Mouse (Mus musculus) heart, embryonic 10.5 days (tissue): ENCODE results near the gene Cyp2j5. TPM values are rescaled to one million over a fixed set of nuclear protein-coding genes. Genes with fewer than 3 reads are reported as not detected.
A peak's percentile ranks its signal among the peaks of the same experiment; 100 is the strongest.

Source experiments
- DNase-seq: peaks from one replicate; pipeline ENCODE4 v3.0.0-alpha.2; 2017; ENCODE audit warnings: low spot score
- H3K27ac ChIP-seq: fragments of 300-500 bp; sonication (generic); 2 replicates; pipeline ENCODE4 v1.5.1; 2016; ENCODE audit warnings: mild to moderate bottlenecking
- H3K27me3 ChIP-seq: fragments of 300-500 bp; sonication (generic); 2 replicates; pipeline ENCODE4 v1.6.1; 2016; ENCODE audit warnings: mild to moderate bottlenecking; ENCODE audit not compliant: poor library complexity, insufficient read depth, severe bottlenecking
- H3K36me3 ChIP-seq: fragments of 300-500 bp; sonication (generic); 2 replicates; pipeline ENCODE4 v1.6.1; 2016; ENCODE audit warnings: mild to moderate bottlenecking, moderate library complexity
- H3K4me1 ChIP-seq: fragments of 300-500 bp; sonication (generic); 2 replicates; pipeline ENCODE4 v1.6.1; 2016; ENCODE audit warnings: mild to moderate bottlenecking
- H3K4me3 ChIP-seq: fragments of 300-500 bp; sonication (generic); 2 replicates; pipeline ENCODE4 v1.5.1; 2016; ENCODE audit warnings: mild to moderate bottlenecking, moderate library complexity
- H3K9me3 ChIP-seq: fragments of 300-500 bp; sonication (generic); 2 replicates; pipeline ENCODE4 v1.6.1; 2016; ENCODE audit warnings: mild to moderate bottlenecking, moderate library complexity
- WGBS: fragments of 180-500 bp; shearing (Covaris S2); methylation state at CpG from one replicate; pipeline ENCODE4 v1.1.7; 2016; 5-methylcytosine and 5-hydroxymethylcytosine counted together
- polyA plus RNA-seq: library from polyadenylated mRNA; unstranded; fragments of >200 nt; fragmentation: Nextera tagmentation; extraction: Ambion mirVana; gene quantifications from 2 replicates; pipeline ENCODE4 v1.2.1, GENCODE M21; 2016

Cyp2j5 gene
- not detected in 2 replicates for polyA plus RNA-seq

DNA sequence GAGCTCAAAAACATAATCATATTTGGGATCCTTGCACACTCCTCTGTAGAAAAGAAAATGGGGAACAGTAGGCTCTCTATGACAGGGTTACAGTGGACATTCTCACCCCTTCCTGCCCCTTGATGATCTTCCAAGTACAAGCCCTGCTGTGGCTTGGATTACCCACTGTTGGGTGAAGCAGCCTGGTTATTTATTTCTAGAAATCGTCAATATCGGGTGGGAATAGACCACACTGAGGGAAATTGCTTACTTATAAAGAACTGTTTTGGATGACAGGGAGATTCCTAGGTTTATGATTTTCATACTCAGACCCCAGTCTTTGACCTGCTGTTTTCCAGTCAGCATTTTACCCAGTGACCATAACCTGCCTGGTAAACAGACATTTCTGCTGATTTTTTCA, at the start of gene Cyp2j5:
Gene Cyp2j5, minus strand, starts transcription at position 164 of the 400 bp plus-strand sequence.
- H3K27me3 ChIP-seq = no peaks in the 10 kb centered on the region
- WGBS = 84% methylated on average over 2 of the region's 2 CpGs
- H3K4me3 ChIP-seq = no peak within 1 kb of the TSS

DNA sequence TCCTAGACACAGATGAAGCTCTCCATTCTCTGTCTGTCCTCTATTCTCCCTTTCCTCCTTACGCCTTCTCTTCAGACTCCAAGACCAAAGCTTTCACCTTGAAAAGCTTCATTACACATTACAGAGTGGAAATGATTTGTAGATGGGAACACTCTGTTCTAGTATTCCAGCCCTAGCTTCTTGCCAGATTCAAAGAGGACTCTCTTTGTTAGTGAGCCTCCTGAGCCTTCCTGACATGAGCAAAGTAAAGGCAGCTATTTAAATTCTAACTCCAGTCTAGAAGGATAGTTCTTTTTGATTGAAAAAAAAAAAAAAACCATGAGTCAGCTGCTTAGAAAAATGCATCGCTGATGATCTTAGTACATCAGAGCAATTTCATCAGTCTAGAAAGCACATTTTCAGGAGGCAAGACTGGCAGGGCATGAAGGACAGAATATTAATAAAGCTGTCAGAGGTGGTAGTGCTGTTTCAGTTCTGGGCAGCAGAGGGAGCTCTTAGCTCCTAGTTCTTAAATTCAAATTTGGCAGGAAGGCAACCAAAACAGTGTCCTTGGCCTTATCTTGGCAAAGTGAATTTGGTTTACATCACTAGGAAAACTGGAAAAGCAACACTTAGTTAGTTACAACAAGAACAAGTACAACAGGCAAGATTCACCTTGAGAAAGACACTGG, 41.5 kb upstream of the Cyp2j5 start:
- no peak for DNase-seq
- Histone ChIP-seq H3K27me3 (no peaks in the 10 kb centered on the region), H3K9me3 (no peaks in the 10 kb centered on the region), H3K27ac (no peak overlapping the region), H3K36me3 (no peaks in the 10 kb centered on the region), H3K4me1 (no peaks in the 10 kb centered on the region), H3K4me3 (no peak overlapping the region)
- 58% methylated on average over 2 of the region's 2 CpGs for WGBS

More for the DNA sequence above, at the start of gene Cyp2j5:
- Histone ChIP-seq H3K4me1 (no peaks in the 10 kb centered on the region), H3K36me3 (no peaks in the 10 kb centered on the region), H3K9me3 (no peaks in the 10 kb centered on the region), H3K27ac (no peak within 1 kb of the TSS)
- no peak for DNase-seq

DNA sequence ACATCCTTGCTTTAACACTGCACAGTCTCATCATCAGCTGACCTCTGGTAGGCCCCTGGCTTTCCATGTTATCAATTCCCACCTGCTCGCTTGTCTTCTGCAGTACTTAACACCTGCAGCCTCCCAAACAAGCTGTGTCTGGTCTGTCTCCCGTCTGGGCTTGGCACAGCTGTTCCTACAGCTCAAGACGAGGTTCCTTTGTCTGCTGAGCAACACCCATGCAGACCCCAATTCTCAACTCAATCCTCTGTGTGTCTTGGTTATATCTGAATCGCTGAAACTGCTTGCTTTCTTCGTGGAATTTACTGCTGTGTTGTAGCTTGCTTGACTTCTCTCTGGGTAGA, 34.2 kb upstream of the Cyp2j5 start:
- no peak for DNase-seq
- no peak overlapping the region for H3K4me3 ChIP-seq
- 65% methylated on average over 5 of the region's 5 CpGs for WGBS
- H3K27ac ChIP-seq = no peak overlapping the region
- H3K4me1 ChIP-seq = no peaks in the 10 kb centered on the region
- H3K27me3 ChIP-seq = no peaks in the 10 kb centered on the region
- no peaks in the 10 kb centered on the region for H3K36me3 ChIP-seq
- no peaks in the 10 kb centered on the region for H3K9me3 ChIP-seq

DNA sequence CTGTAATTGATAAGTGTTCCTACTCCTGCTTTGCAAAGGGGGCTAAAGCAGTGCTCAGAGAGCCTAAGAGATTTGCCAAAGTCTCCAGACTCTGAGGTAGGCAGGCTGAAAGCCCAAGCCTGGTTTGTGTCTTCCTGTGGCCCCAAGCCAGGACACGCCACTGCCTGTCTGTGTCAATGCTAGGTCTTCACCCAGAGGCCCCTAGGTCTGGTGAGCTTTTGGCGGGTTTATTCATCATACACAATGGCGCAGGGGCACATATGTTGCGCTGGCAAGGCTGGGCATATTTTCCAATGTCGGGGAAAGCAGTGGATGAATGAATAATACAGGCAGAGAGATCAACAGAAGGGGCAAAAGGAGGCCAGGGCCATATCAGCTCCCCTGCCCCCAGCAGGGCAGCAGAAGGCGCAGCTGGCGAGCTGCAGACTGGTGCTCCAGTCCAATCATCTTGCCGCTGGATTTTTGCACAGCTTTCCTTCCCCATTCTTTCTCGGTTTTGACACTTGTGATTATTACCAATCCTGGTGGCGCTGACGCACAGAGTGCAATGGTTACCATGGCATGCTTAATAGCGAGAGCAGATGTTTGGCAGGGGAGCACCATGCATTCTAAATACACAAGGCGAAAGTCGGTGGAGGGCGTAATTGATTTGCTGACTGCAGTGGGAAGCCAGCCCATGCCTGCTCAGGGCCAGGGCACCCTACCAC, 33.7 kb upstream of the Cyp2j5 start:
- Histone ChIP-seq H3K27ac (no peak overlapping the region), H3K36me3 (no peaks in the 10 kb centered on the region), H3K9me3 (no peaks in the 10 kb centered on the region), H3K4me1 (no peaks in the 10 kb centered on the region), H3K4me3 (no peak overlapping the region), H3K27me3 (no peaks in the 10 kb centered on the region)
- DNase-seq = no peak
- 86% methylated on average over 15 of the region's 15 CpGs for WGBS

DNA sequence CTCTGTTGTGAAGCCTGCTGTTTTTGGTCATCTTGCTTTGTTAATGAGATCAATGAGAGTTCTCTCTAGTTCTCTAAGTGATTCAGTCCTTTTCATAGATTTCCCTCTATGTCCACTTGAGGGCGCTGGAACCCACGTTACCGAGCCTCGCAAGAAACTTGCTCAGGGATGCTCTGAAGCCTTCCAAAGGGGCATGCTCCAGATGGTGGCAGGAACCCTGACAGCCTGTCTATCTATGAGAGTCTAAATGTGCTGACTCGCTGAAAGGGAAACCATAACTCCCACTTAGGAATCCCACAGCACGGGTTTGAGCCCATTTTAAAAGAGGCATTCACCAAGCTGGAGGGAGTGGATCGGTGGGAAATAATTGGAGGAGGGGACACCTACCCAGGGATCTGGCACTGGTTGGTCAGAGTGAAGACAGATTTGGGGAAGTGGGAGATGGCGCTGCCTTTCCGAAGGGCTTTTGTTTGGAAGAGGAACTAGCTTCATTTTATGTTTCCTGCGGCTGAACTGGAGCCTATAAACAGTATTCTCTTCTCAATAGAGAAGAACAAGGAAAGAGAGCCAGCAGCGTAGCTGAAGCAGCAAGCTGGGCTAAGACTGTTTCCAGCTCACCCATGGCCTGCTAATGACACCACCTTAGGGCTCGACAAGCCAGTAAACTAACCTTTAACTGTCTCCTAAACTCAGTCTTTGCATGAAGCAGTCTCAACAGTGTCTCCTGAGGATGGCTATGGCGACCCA, 32.8 kb upstream of the Cyp2j5 start:
- Histone ChIP-seq H3K36me3 (no peaks in the 10 kb centered on the region), H3K27ac (no peak overlapping the region), H3K27me3 (no peaks in the 10 kb centered on the region), H3K9me3 (no peaks in the 10 kb centered on the region), H3K4me3 (no peak overlapping the region), H3K4me1 (no peaks in the 10 kb centered on the region)
- 41% methylated on average over 13 of the region's 13 CpGs for WGBS
- DNase-seq = no peak

DNA sequence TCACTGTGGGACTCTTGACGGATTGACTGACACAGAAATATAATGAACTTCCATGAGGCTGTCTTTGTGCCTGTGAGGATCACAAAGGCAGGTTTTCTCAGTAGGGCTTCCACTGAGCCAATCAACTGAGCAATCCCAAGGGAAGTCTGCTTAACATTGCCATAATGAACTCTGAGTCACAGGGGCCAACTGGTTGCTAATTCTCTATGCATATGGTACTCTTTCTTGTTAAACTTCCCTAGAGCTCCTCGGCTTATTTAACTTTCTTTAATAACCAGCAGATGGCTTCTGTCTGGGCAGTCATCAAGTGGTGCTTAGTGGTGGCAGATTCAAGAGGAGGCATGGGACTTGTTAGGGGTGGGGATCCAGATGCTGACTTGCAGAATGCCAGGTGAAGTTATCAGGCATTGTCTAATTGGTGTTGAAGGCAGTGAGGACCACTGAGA, 23.4 kb upstream of the Cyp2j5 start:
- no peak overlapping the region for H3K4me3 ChIP-seq
- H3K27me3 ChIP-seq = no peaks in the 10 kb centered on the region
- no peak for DNase-seq
- 73% methylated on average over 2 of the region's 2 CpGs for whole genome bisulfite sequencing
- no peaks in the 10 kb centered on the region for H3K9me3 ChIP-seq
- H3K36me3 ChIP-seq = no peaks in the 10 kb centered on the region
- H3K27ac ChIP-seq = no peak overlapping the region
- no peaks in the 10 kb centered on the region for H3K4me1 ChIP-seq

DNA sequence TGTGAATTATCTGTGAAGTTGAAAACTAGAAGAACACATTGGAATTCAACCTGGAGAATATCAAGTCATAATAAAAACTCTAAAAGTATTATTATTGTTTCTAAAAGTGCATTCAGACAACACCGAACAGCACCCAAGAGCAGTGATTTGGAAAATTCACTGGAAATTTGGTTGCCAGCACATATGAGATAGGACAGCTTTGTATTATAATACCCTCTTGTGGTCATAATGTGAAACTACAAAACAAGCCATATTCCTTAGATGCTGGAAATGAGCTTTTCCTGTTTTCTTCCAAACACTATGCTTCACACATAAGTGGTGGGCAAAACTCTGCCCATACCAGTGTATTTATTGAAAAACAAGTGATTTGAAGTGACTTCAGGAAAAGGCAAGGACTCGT, 19.5 kb upstream of the Cyp2j5 start:
- H3K36me3 ChIP-seq = no peaks in the 10 kb centered on the region
- H3K27me3 ChIP-seq = no peaks in the 10 kb centered on the region
- 35% methylated on average over 2 of the region's 2 CpGs for WGBS
- no peak overlapping the region for H3K27ac ChIP-seq
- DNase-seq = no peak
- H3K4me3 ChIP-seq = no peak overlapping the region
- H3K4me1 ChIP-seq = no peaks in the 10 kb centered on the region
- no peaks in the 10 kb centered on the region for H3K9me3 ChIP-seq

DNA sequence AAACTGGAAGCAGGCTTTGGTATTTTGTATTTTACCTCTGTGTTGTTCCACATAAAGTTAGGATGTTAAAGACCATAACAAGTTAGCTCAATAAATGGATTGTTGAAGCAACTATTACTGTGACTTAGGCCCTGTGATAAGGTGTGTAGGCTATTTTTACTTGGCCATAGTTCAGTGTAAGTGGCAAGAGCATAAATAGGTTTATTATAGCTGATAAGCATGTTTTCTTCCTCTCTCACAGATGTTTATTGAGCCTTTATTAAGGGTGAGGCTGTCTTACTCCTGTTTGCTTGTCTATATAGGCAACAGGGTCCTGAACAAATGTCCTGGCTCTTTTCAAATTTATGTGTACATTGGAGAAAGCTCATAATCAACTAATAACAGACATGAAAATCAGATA, 17.0 kb upstream of the Cyp2j5 start:
- H3K27me3 ChIP-seq = no peaks in the 10 kb centered on the region
- no peak overlapping the region for H3K27ac ChIP-seq
- no peaks in the 10 kb centered on the region for H3K9me3 ChIP-seq
- no peaks in the 10 kb centered on the region for H3K36me3 ChIP-seq
- no peak overlapping the region for H3K4me3 ChIP-seq
- no peaks in the 10 kb centered on the region for H3K4me1 ChIP-seq
- DNase-seq = no peak

DNA sequence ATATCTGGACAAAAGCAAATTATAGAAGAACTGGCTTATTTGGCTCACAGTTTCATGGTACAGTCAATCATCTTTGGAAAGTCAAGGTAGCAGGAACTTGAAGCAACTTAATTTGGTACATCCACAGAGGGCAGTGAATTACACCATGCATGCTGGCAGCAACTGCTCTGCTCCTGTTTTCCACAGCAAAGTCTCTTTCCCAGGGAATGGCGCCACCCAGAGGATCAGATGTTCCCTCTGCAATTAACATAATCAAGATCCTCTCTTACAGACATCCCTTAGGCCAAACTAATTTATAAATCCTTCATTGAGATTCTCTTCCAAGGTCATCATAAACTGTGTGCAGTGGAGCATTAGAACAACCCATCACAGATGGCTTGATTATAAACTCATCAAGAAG, 16.3 kb upstream of the Cyp2j5 start:
- no peaks in the 10 kb centered on the region for H3K9me3 ChIP-seq
- no peaks in the 10 kb centered on the region for H3K4me1 ChIP-seq
- no peak for DNase-seq
- no peaks in the 10 kb centered on the region for H3K27me3 ChIP-seq
- 26% methylated on average over 1 of the region's 1 CpGs for WGBS
- H3K36me3 ChIP-seq = no peaks in the 10 kb centered on the region
- no peak overlapping the region for H3K27ac ChIP-seq
- H3K4me3 ChIP-seq = no peak overlapping the region

DNA sequence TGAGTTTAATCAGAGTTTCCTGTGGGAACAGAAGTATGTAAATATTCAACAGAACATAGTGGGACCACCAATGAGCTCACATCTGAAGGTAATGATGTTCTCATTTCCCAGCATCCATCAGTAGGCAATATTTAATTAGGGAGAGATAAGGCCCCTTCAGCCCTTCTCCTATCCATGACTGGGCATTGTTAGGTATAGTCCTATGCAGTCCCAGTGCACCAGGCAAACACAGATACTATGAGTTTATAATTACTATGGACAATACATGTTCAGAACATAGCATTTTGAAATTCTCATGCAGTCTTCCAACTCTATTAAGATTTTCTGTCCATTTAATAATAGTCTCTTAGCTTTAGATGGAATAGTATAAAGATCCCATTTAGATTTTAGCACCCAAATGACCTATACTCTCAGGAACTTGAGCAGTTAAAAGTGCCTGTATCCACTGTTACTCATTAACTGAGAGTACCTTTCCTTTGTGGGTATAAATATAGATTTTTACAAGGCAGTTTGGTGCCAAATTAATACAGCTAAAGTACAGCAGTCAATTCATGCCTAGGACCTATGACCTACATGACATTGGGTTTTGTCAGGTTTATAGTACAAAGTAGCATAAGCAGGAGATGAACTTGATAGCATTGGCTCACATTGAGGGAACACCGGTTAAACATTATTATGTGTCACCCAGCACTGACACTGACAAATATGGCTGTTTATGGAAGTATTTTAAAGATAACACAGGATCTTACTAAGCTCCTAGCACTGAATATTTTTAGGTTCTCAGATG, 907 bp upstream of the Cyp2j5 start:
- H3K4me3 ChIP-seq = no peak overlapping the region
- no peaks in the 10 kb centered on the region for H3K27me3 ChIP-seq
- WGBS = 88% methylated on average over 1 of the region's 1 CpGs
- no peaks in the 10 kb centered on the region for H3K9me3 ChIP-seq
- H3K4me1 ChIP-seq = no peaks in the 10 kb centered on the region
- H3K27ac ChIP-seq = no peak overlapping the region
- DNase-seq = no peak
- H3K36me3 ChIP-seq = no peaks in the 10 kb centered on the region

DNA sequence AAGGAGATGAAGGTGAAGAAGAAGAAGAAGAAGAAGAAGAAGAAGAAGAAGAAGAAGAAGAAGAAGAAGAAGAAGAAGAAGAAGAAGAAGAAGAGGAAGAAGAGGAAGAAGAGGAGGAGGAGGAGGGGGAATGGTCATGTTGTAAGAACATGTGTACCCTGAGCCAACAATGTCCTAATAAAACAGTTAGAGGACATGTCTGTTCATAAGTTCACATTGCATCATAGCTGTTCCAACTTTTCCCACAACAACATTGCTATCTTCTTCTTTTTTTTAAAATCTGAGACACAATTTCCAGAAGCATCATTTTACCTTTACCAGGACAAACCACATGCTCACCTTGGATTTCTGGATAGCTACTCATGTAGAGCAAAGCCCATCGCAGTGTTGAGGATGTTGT, 28.5 kb downstream of the Cyp2j5 start:
- no peaks in the 10 kb centered on the region for H3K27me3 ChIP-seq
- H3K36me3 ChIP-seq = no peaks in the 10 kb centered on the region
- H3K4me3 ChIP-seq = no peak overlapping the region
- H3K27ac ChIP-seq = no peak overlapping the region
- DNase-seq = no peak
- WGBS = 76% methylated on average over 1 of the region's 1 CpGs
- H3K4me1 ChIP-seq = no peaks in the 10 kb centered on the region
- H3K9me3 ChIP-seq = no peaks in the 10 kb centered on the region

DNA sequence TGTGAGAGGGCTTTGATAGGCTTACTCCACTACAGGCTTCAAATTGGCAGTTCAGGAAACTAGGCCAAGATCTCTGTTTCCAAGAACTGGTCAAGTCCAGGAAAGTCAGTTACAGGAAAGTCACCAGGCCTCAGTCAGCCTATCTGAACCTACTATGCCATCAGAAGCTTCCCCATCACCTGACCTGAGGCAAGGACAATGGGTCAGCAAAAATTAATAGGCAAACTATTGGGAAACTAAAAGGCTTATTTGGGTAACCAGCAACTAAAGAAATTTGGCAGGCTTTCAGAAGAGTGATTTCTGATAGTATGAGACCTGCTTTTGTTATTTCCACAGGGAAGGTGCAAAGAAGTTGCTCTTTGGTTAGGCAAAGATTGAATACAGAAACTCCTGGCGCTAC, 41.5 kb downstream of the Cyp2j5 start:
- 84% methylated on average over 1 of the region's 1 CpGs for WGBS
- Histone ChIP-seq H3K4me1 (no peaks in the 10 kb centered on the region), H3K9me3 (0 out of 2 replicates have a peak, but pooled peaks cover 4% of the 10 kb centered on the region), H3K36me3 (no peaks in the 10 kb centered on the region), H3K27me3 (no peaks in the 10 kb centered on the region), H3K4me3 (no peak overlapping the region), H3K27ac (no peak overlapping the region)
- no peak for DNase-seq

DNA sequence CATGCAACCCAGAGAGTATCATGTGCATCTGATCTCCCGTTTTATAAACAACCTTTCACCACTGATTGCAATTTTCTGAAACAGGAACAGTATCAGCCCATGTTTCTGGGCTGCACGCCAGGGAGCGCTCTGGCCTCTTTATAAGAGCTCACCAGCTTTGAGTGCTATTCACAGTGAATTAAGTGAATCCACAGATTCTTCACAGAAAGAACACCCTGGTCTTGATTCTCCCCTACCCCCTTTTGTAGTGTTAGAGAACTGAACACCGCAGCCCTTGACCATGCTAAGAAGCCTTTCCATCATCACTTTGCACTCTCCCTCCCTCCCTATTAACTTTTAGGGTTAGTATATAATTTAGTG, 72.2 kb downstream of the Cyp2j5 start:
- 30% methylated on average over 4 of the region's 4 CpGs for WGBS
- H3K4me3 ChIP-seq = peak overlapping the region; percentile 53
- H3K27me3 ChIP-seq = no peaks in the 10 kb centered on the region
- no peak for DNase-seq
- no peaks in the 10 kb centered on the region for H3K4me1 ChIP-seq
- no peaks in the 10 kb centered on the region for H3K9me3 ChIP-seq
- H3K36me3 ChIP-seq = no peaks in the 10 kb centered on the region
- no peak overlapping the region; the same call in 1 of the 2 replicates for H3K27ac ChIP-seq
